Comparison of ENCODE assay signal across 21 mouse cellular contexts in genomic region chr11:98060104-98060692, GRCm38 (mm10). TPM values are rescaled to one million over a fixed set of nuclear protein-coding genes. Genes with fewer than 3 reads are reported as not detected.
DNase-seq lines count a peak whose midpoint lies in the region; ATAC-seq and TF ChIP-seq lines count a peak whose summit lies in the region.
"Had no signal": no experiment of that assay in that cellular context is flagged by ENCODE, and none has a peak within 500 bp of the region (broad histone marks: within the 10 kb centered on the region; RNA-seq: fewer than 3 reads in every experiment).

No protein-coding gene starts in this region.

- H3K4me3 ChIP-seq in hindbrain, embryonic 16.5 days (ENCODE audit: low read length) = no peak overlapping the region
- no peak overlapping the region for H3K4me3 ChIP-seq in hindbrain, postnatal 0 days (ENCODE audit: low read length)
- no peak overlapping the region for H3K4me3 ChIP-seq in midbrain, embryonic 13.5 days (replicated peaks)
- no peak overlapping the region for H3K4me3 ChIP-seq in midbrain, embryonic 16.5 days (ENCODE audit: low read depth, low read length)
- H3K4me3 ChIP-seq in E14TG2a.4 (replicated peaks; ENCODE audit: low read length) = peak overlapping the region; percentile 56; the same call in 1 of the 2 replicates
- no peak overlapping the region for H3K4me3 ChIP-seq in cortical plate, adult 2 months (ENCODE audit: insufficient read depth, low read length)
- H3K4me3 ChIP-seq: embryonic facial prominence, embryonic 15.5 days; forebrain, embryonic 12.5 days; kidney, embryonic 15.5 days; neural tube, embryonic 12.5 days; stomach, embryonic 15.5 days had no signal

- peaks cover 8% of the 10 kb centered on the region for H3K4me1 ChIP-seq in hindbrain, embryonic 16.5 days (ENCODE audit: control insufficient read depth, insufficient read depth, low read depth, low read length)
- H3K4me1 ChIP-seq in hindbrain, postnatal 0 days (ENCODE audit: insufficient read depth, low read length) = peaks cover 8% of the 10 kb centered on the region
- peaks cover 12% of the 10 kb centered on the region for H3K4me1 ChIP-seq in midbrain, embryonic 13.5 days (replicated peaks)
- peaks cover 5% of the 10 kb centered on the region; the same call in 1 of the 2 replicates for H3K4me1 ChIP-seq in midbrain, embryonic 16.5 days (ENCODE audit: control insufficient read depth, insufficient read depth, low read length)
- peaks cover 80% of the 10 kb centered on the region for H3K4me1 ChIP-seq in E14TG2a.4 (replicated peaks; ENCODE audit: low read depth, low read length)
- peaks cover 12% of the 10 kb centered on the region for H3K4me1 ChIP-seq in cortical plate, adult 2 months (ENCODE audit: control insufficient read depth, insufficient read depth, low read length)

- peak; percentile 28; the same call in 1 of the 2 replicates for TF ChIP-seq POLR2A in cortical plate, adult 2 months (IDR thresholded peaks at IDR 0.05; ENCODE audit: extremely low read depth, insufficient read depth, low read length)

- TF ChIP-seq CTCF in hindbrain, postnatal 0 days (IDR thresholded peaks at IDR 0.05; ENCODE audit: low read depth) = no peak
- TF ChIP-seq CTCF in E14TG2a.4 (conservative IDR thresholded peaks at IDR 0.05; ENCODE audit: low read length) = no peak
- TF ChIP-seq CTCF in cortical plate, adult 2 months (IDR thresholded peaks at IDR 0.05; ENCODE audit: extremely low read depth, insufficient read depth, low read length) = no peak

- H3K9ac ChIP-seq in hindbrain, embryonic 16.5 days (ENCODE audit: low read depth, low read length) = peak overlapping the region; percentile 38; the same call in 1 of the 2 replicates
- H3K9ac ChIP-seq in hindbrain, postnatal 0 days (replicated peaks; ENCODE audit: low read length) = no peak overlapping the region
- peak overlapping the region; percentile 5; the same call in 1 of the 2 replicates for H3K9ac ChIP-seq in midbrain, embryonic 13.5 days (replicated peaks)
- H3K9ac ChIP-seq in midbrain, embryonic 16.5 days (ENCODE audit: low read depth, low read length) = no peak overlapping the region
- H3K9ac ChIP-seq: embryonic facial prominence, embryonic 15.5 days; forebrain, embryonic 12.5 days; kidney, embryonic 15.5 days; neural tube, embryonic 12.5 days; stomach, embryonic 15.5 days had no signal

- no peak for ATAC-seq in hindbrain, embryonic 16.5 days
- no peak for ATAC-seq in hindbrain, postnatal 0 days
- no peak for ATAC-seq in midbrain, embryonic 13.5 days
- no peak for ATAC-seq in midbrain, embryonic 16.5 days
- ATAC-seq: CD4-positive, CD25-positive, alpha-beta regulatory T cell, adult 4 months; intestine, embryonic 16.5 days had no signal

- H3K36me3 ChIP-seq in hindbrain, embryonic 16.5 days (ENCODE audit: control insufficient read depth, insufficient read depth, low read length) = no peaks in the 10 kb centered on the region
- H3K36me3 ChIP-seq in hindbrain, postnatal 0 days (ENCODE audit: insufficient read depth, low read length) = no peaks in the 10 kb centered on the region
- no peaks in the 10 kb centered on the region for H3K36me3 ChIP-seq in midbrain, embryonic 13.5 days
- no peaks in the 10 kb centered on the region for H3K36me3 ChIP-seq in midbrain, embryonic 16.5 days (ENCODE audit: control insufficient read depth, insufficient read depth, low read length)
- H3K36me3 ChIP-seq in E14TG2a.4 (ENCODE audit: insufficient read depth, low read length) = no peaks in the 10 kb centered on the region
- H3K36me3 ChIP-seq: embryonic facial prominence, embryonic 15.5 days; forebrain, embryonic 12.5 days; kidney, embryonic 15.5 days; neural tube, embryonic 12.5 days; stomach, embryonic 15.5 days had no signal

- intact Hi-C loops in heart, postnatal 14 days (cut with DNase I) = no loop called here

- no peaks in the 10 kb centered on the region for H3K9me3 ChIP-seq in hindbrain, embryonic 16.5 days (ENCODE audit: control insufficient read depth, low read length)
- H3K9me3 ChIP-seq in hindbrain, postnatal 0 days (ENCODE audit: low read length) = no peaks in the 10 kb centered on the region
- H3K9me3 ChIP-seq in midbrain, embryonic 13.5 days = no peaks in the 10 kb centered on the region
- no peaks in the 10 kb centered on the region for H3K9me3 ChIP-seq in midbrain, embryonic 16.5 days (replicated peaks; ENCODE audit: control insufficient read depth, low read length, poor library complexity, severe bottlenecking)
- no peaks in the 10 kb centered on the region for H3K9me3 ChIP-seq in E14TG2a.4 (ENCODE audit: low read length)
- H3K9me3 ChIP-seq: embryonic facial prominence, embryonic 15.5 days; forebrain, embryonic 12.5 days; kidney, embryonic 15.5 days; neural tube, embryonic 12.5 days; stomach, embryonic 15.5 days had no signal

- no peak overlapping the region for H3K4me2 ChIP-seq in hindbrain, embryonic 16.5 days (ENCODE audit: low read length)
- H3K4me2 ChIP-seq in hindbrain, postnatal 0 days (ENCODE audit: low read depth, low read length) = no peak overlapping the region
- no peak overlapping the region for H3K4me2 ChIP-seq in midbrain, embryonic 13.5 days (replicated peaks)
- no peak overlapping the region for H3K4me2 ChIP-seq in midbrain, embryonic 16.5 days (ENCODE audit: low read length)
- H3K4me2 ChIP-seq: embryonic facial prominence, embryonic 15.5 days; forebrain, embryonic 12.5 days; kidney, embryonic 15.5 days; midbrain, embryonic 11.5 days; neural tube, embryonic 12.5 days; stomach, embryonic 15.5 days had no signal

- H3K27me3 ChIP-seq in hindbrain, embryonic 16.5 days (replicated peaks; ENCODE audit: control insufficient read depth, insufficient read depth, low read length) = 0 out of 2 replicates have a peak, but pooled peaks cover 2% of the 10 kb centered on the region
- no peaks in the 10 kb centered on the region for H3K27me3 ChIP-seq in hindbrain, postnatal 0 days (ENCODE audit: insufficient read depth, low read length)
- peaks cover 10% of the 10 kb centered on the region for H3K27me3 ChIP-seq in midbrain, embryonic 13.5 days
- H3K27me3 ChIP-seq in midbrain, embryonic 16.5 days (ENCODE audit: control insufficient read depth, insufficient read depth, low read depth, low read length) = no peaks in the 10 kb centered on the region
- no peaks in the 10 kb centered on the region; the same call in 1 of the 2 replicates for H3K27me3 ChIP-seq in E14TG2a.4 (ENCODE audit: insufficient read depth, low read length)

- no peak overlapping the region for H3K27ac ChIP-seq in hindbrain, embryonic 16.5 days (ENCODE audit: low read depth, low read length)
- no peak overlapping the region for H3K27ac ChIP-seq in hindbrain, postnatal 0 days
- H3K27ac ChIP-seq in midbrain, embryonic 13.5 days = no peak overlapping the region
- no peak overlapping the region for H3K27ac ChIP-seq in midbrain, embryonic 16.5 days (ENCODE audit: low read length)
- peak overlapping the region; percentile 81 for H3K27ac ChIP-seq in cortical plate, adult 2 months (ENCODE audit: insufficient read depth, low read length)
- H3K27ac ChIP-seq: embryonic facial prominence, embryonic 15.5 days; forebrain, embryonic 12.5 days; kidney, embryonic 15.5 days; neural tube, embryonic 12.5 days; stomach, embryonic 15.5 days had no signal

- 69% methylated on average over 5 of the region's 5 CpGs for WGBS in hindbrain, embryonic 16.5 days
- 67% methylated on average over 5 of the region's 5 CpGs for WGBS in hindbrain, postnatal 0 days
- WGBS in midbrain, embryonic 13.5 days = 62% methylated on average over 5 of the region's 5 CpGs
- 67% methylated on average over 5 of the region's 5 CpGs for WGBS in midbrain, embryonic 16.5 days

- no peak for DNase-seq in hindbrain, postnatal 0 days (ENCODE audit: low spot score)
- no peak for DNase-seq in heart, postnatal 14 days
- DNase-seq: embryo, embryonic 11 days; heart, adult 11 months; lung, adult 18-20 months; thymus, adult 2 months had no signal

RNA-seq across cellular contexts. Expression of gene Stac2, which starts 6.9 kb away (rescaled TPM):
- polyA plus RNA-seq in hindbrain, embryonic 16.5 days (2015; fragmentation: Nextera tagmentation; extraction: Ambion mirVana) = 7.9 and 9.8 TPM in 2 replicates
- total RNA-seq in hindbrain, postnatal 0 days (2014; rRNA removed) = 4.4 and 6.9 TPM in 2 replicates
- polyA plus RNA-seq in hindbrain, postnatal 0 days (2015; fragmentation: Nextera tagmentation; extraction: Ambion mirVana) = 5.8 and 6.1 TPM in 2 replicates
- 1.6 and 1.7 TPM in 2 replicates for polyA plus RNA-seq in midbrain, embryonic 13.5 days (2015; fragmentation: Nextera tagmentation; extraction: Ambion mirVana)
- 2.6 and 4.0 TPM in 2 replicates for polyA plus RNA-seq in midbrain, embryonic 16.5 days (2015; fragmentation: Nextera tagmentation; extraction: Ambion mirVana)
- 49.7 and 51.6 TPM in 2 replicates for polyA plus RNA-seq in cortical plate, adult 2 months (2012; rRNA removed)
- total RNA-seq in heart, postnatal 14 days (2021) = under 1 TPM; 0.27 to 0.43 TPM
- total RNA-seq: hematopoietic stem cell, adult 5-6 weeks; liver, adult 2 months had no signal
- polyA plus RNA-seq: CD4-positive, CD25-positive, alpha-beta regulatory T cell, adult 4 months; liver, adult 2 months had no signal

RNA-seq across cellular contexts. Expression of gene Rpl19, which starts 33.7 kb away (rescaled TPM):
- polyA plus RNA-seq in hindbrain, embryonic 16.5 days (2015; fragmentation: Nextera tagmentation; extraction: Ambion mirVana) = 578 and 612 TPM in 2 replicates
- total RNA-seq in hindbrain, postnatal 0 days (2014; rRNA removed) = 462 and 515 TPM in 2 replicates
- polyA plus RNA-seq in hindbrain, postnatal 0 days (2015; fragmentation: Nextera tagmentation; extraction: Ambion mirVana) = 650 and 673 TPM in 2 replicates
- polyA plus RNA-seq in midbrain, embryonic 13.5 days (2015; fragmentation: Nextera tagmentation; extraction: Ambion mirVana) = 699 and 710 TPM in 2 replicates
- polyA plus RNA-seq in midbrain, embryonic 16.5 days (2015; fragmentation: Nextera tagmentation; extraction: Ambion mirVana) = 583 and 598 TPM in 2 replicates
- 880 and 901 TPM in 2 replicates for polyA plus RNA-seq in cortical plate, adult 2 months (2012; rRNA removed)
- 100 to 1,000 TPM; 538 to 580 TPM for total RNA-seq in heart, postnatal 14 days (2021)

RNA-seq across cellular contexts. Expression of gene Cacnb1, which starts 37.4 kb away (rescaled TPM):
- 59.6 and 69.0 TPM in 2 replicates for polyA plus RNA-seq in hindbrain, embryonic 16.5 days (2015; fragmentation: Nextera tagmentation; extraction: Ambion mirVana)
- 83.4 and 84.4 TPM in 2 replicates for total RNA-seq in hindbrain, postnatal 0 days (2014; rRNA removed)
- polyA plus RNA-seq in hindbrain, postnatal 0 days (2015; fragmentation: Nextera tagmentation; extraction: Ambion mirVana) = 43.1 and 51.0 TPM in 2 replicates
- polyA plus RNA-seq in midbrain, embryonic 13.5 days (2015; fragmentation: Nextera tagmentation; extraction: Ambion mirVana) = 49.8 and 51.8 TPM in 2 replicates
- 73.2 and 77.6 TPM in 2 replicates for polyA plus RNA-seq in midbrain, embryonic 16.5 days (2015; fragmentation: Nextera tagmentation; extraction: Ambion mirVana)
- polyA plus RNA-seq in cortical plate, adult 2 months (2012; rRNA removed) = 114 and 117 TPM in 2 replicates
- total RNA-seq in heart, postnatal 14 days (2021) = 1 to 10 TPM; 5.5 to 6.9 TPM

Comparison
In these comparisons a context has a peak if more than half of its experiments do, and no peak if none do; other contexts are left out.
1. H3K9ac ChIP-seq: peak in hindbrain, embryonic 16.5 days (single experiment) and midbrain, embryonic 13.5 days (single experiment); none in hindbrain, postnatal 0 days (single experiment) and midbrain, embryonic 16.5 days (single experiment).